Mouse (Mus musculus) hindbrain, postnatal 0 days (tissue): ENCODE measurements around the gene Gnaz. TPM values are rescaled to one million over a fixed set of nuclear protein-coding genes. Genes with fewer than 3 reads are reported as not detected.

Source experiments
- ATAC-seq: fragments of 200-750 bp; cut with Nextera tagmentation; 2 replicates; pipeline ENCODE4 v1.8.0; 2017; ENCODE audit warnings: mild to moderate bottlenecking, moderate TSS enrichment, moderate library complexity
- DNase-seq: peaks from one replicate; pipeline ENCODE4 v3.0.0-alpha.2; 2015; ENCODE audit warnings: low spot score
- H3K27ac ChIP-seq: fragments of 300-500 bp; sonication (generic); 2 replicates; pipeline ENCODE4 v1.5.1; 2014; ENCODE audit warnings: mild to moderate bottlenecking
- H3K27me3 ChIP-seq: fragments of 300-500 bp; sonication (generic); 2 replicates; pipeline ENCODE4 v1.6.1; 2014; ENCODE audit warnings: low read length, mixed read lengths; ENCODE audit not compliant: insufficient read depth
- H3K36me3 ChIP-seq: fragments of 300-500 bp; sonication (generic); 2 replicates; pipeline ENCODE4 v1.6.1; 2014; ENCODE audit warnings: low read length, mixed read lengths; ENCODE audit not compliant: insufficient read depth
- H3K4me1 ChIP-seq: fragments of 300-500 bp; sonication (generic); 2 replicates; pipeline ENCODE4 v1.6.1; 2014; ENCODE audit warnings: antibody characterized with exemption, low read length, mixed read lengths; ENCODE audit not compliant: insufficient read depth
- H3K4me2 ChIP-seq: fragments of 300-500 bp; sonication (generic); 2 replicates; pipeline ENCODE4 v1.6.1; 2014; ENCODE audit warnings: low read depth, mild to moderate bottlenecking, low read length, moderate library complexity, mixed read lengths
- H3K4me3 ChIP-seq: fragments of 300-500 bp; sonication (generic); 2 replicates; pipeline ENCODE4 v1.5.1; 2014; ENCODE audit warnings: low read length
- H3K9ac ChIP-seq: fragments of 300-500 bp; sonication (generic); replicated peaks from 2 replicates; pipeline ENCODE4 v1.6.1; 2014; ENCODE audit warnings: mild to moderate bottlenecking, low read length, moderate library complexity, mixed read lengths
- H3K9me3 ChIP-seq: fragments of 300-500 bp; sonication (generic); 2 replicates; pipeline ENCODE4 v1.6.1; 2016; ENCODE audit warnings: low read length, mixed read lengths
- CTCF ChIP-seq: IDR thresholded peaks from 2 replicates; pipeline ENCODE4 v1.5.1; 2016; ENCODE audit warnings: antibody characterized with exemption, control low read depth, low read depth
- WGBS: fragments of 180-500 bp; shearing (Covaris S2); extraction: QIAGEN DNeasy Blood & Tissue Kit; methylation state at CpG from one replicate; pipeline ENCODE4 v1.1.7; 2014; 5-methylcytosine and 5-hydroxymethylcytosine counted together
- polyA plus RNA-seq: library from polyadenylated mRNA; unstranded; fragments of >200 nt; fragmentation: Nextera tagmentation; extraction: Ambion mirVana; gene quantifications from 2 replicates; pipeline ENCODE4 v1.2.1, GENCODE M21; 2015
- total RNA-seq: library from RNA; depleted of rRNA; stranded (reverse); fragments of >200 nt; gene quantifications from 2 replicates; pipeline ENCODE4 v1.2.3, GENCODE M21; 2014

The Gnaz gene
- total and polyA plus RNA-seq, 2 experiments from 2014 or later = 99.9 to 166 TPM

- ATAC-seq = 0 out of 2 replicates have a peak, but pooled peaks have one; percentile 45
- 2% methylated on average over 11 of the region's 11 CpGs for WGBS
- H3K4me3 ChIP-seq = no peak overlapping the region
- no peaks in the 10 kb centered on the region for H3K27me3 ChIP-seq
- no peaks in the 10 kb centered on the region for H3K9me3 ChIP-seq
- H3K36me3 ChIP-seq = no peaks in the 10 kb centered on the region
- DNase-seq = peak; percentile 89
- H3K4me2 ChIP-seq = peak overlapping the region; percentile 81
- H3K27ac ChIP-seq = no peak overlapping the region
- peak; percentile 82 for TF ChIP-seq CTCF
- no peak overlapping the region for H3K9ac ChIP-seq
- H3K4me1 ChIP-seq = peaks cover 43% of the 10 kb centered on the region
Observed at GRCm38 (mm10) chr10:75059396-75059795, 92.4 kb downstream of the Gnaz start.

DNA sequence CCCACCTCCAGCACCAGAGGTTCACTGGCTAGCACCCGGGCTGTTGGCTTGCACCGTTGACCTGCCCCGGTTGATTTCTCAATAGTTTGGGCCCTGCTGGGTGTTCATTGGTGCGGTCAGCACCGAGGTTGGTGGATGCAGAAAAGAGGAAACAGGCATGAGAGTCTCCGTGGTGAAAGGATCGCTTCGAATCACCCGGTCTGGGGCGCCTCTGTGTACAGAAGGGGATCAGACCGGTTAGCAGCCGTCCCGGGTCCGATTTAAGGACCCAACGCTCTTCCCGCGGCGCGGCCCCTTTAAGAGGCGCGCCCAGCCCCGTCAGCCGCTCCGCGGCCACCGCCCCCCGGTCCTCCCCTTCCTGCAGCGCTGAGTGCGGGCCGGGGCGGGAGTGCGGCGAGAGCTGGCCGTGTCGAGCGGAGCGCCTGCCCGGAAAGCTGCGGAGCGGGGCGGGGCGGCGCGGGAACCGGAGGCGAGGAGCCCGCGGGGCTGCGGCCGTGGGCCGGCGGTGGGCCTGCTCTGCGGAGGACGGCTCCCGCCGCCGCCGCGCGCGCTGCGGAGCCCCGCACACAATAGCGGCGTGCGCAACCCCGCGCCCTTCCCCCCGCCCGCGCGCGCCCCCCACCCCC lies 93.4 kb downstream of the Gnaz start, which contains the start of gene Bcr:
Gene Bcr (plus strand): TSS at position 376 of the 626 bp plus-strand sequence.
- H3K4me1 ChIP-seq = peaks cover 46% of the 10 kb centered on the region

GRCm38 (mm10) chr10:75060843-75061235 lies 93.9 kb downstream of the Gnaz start:
- TF ChIP-seq CTCF = no peak
- H3K4me1 ChIP-seq = peaks cover 48% of the 10 kb centered on the region

More for the DNA sequence above, 93.4 kb downstream of the Gnaz start, which contains the start of gene Bcr:
- no peaks in the 10 kb centered on the region for H3K27me3 ChIP-seq
- DNase-seq (peak; percentile 87), ATAC-seq (peak; percentile 82)
- H3K4me3 ChIP-seq = peak within 1 kb of the TSS; percentile 87
- H3K4me2 ChIP-seq = peak within 1 kb of the TSS; percentile 81
- peak within 1 kb of the TSS; percentile 85 for H3K27ac ChIP-seq
- H3K9me3 ChIP-seq = no peaks in the 10 kb centered on the region
- H3K36me3 ChIP-seq = no peaks in the 10 kb centered on the region
- no peak for TF ChIP-seq CTCF
- H3K9ac ChIP-seq = peak within 1 kb of the TSS; percentile 77
- under 1% methylated on average over 65 of the region's 73 CpGs for WGBS

DNA sequence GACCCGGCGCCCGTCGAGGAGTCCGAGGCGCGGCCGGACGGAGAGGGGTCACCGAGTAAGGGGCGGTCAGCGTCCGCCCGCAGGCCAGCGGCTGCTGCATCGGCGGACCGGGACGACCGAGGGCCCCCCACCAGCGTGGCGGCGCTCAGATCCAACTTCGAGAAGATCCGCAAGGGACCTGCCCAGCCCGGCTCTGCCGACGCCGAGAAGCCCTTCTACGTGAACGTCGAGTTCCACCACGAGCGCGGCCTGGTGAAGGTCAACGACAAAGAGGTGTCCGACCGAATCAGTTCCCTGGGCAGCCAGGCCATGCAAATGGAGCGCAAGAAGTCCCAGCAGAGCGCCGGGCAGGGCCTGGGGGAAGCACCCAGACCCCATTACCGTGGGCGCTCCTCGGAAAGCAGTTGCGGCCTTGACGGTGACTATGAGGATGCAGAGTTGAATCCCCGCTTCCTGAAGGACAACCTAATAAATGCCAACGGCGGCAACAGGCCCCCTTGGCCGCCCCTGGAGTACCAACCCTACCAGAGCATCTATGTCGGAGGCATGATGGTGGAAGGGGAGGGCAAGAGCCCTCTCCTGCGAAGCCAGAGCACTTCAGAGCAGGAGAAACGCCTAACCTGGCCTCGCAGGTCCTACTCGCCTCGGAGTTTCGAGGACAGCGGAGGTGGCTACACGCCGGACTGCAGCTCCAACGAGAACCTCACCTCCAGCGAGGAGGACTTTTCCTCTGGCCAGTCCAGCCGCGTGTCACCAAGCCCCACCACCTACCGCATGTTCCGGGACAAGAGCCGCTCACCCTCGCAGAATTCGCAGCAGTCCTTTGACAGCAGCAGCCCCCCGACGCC lies 94.6 kb downstream of the Gnaz start:
- H3K4me3 ChIP-seq = peak overlapping the region; percentile 87
- WGBS = 3% methylated on average over 67 of the region's 71 CpGs
- peaks cover 48% of the 10 kb centered on the region for H3K4me1 ChIP-seq
- H3K9ac ChIP-seq = peak overlapping the region; percentile 77
- TF ChIP-seq CTCF = no peak
- DNase-seq (peak; percentile 46), ATAC-seq (no peak)
- H3K9me3 ChIP-seq = no peaks in the 10 kb centered on the region
- H3K4me2 ChIP-seq = peak overlapping the region; percentile 81
- H3K27me3 ChIP-seq = no peaks in the 10 kb centered on the region
- H3K27ac ChIP-seq = peak overlapping the region; percentile 85
- H3K36me3 ChIP-seq = no peaks in the 10 kb centered on the region

More at GRCm38 (mm10) chr10:75060843-75061235, 93.9 kb downstream of the Gnaz start:
- peak overlapping the region; percentile 77 for H3K9ac ChIP-seq
- DNase-seq = no peak
- no peaks in the 10 kb centered on the region for H3K36me3 ChIP-seq
- under 1% methylated on average over 36 of the region's 48 CpGs for WGBS
- H3K27ac ChIP-seq = peak overlapping the region; percentile 85
- peak; percentile 13 for ATAC-seq
- peak overlapping the region; percentile 87 for H3K4me3 ChIP-seq
- H3K27me3 ChIP-seq = no peaks in the 10 kb centered on the region
- no peaks in the 10 kb centered on the region for H3K9me3 ChIP-seq
- H3K4me2 ChIP-seq = peak overlapping the region; percentile 81

- H3K4me3 ChIP-seq = peak overlapping the region; percentile 87
- DNase-seq = peak; percentile 44
- no peak overlapping the region for H3K27ac ChIP-seq
- peak overlapping the region; percentile 81 for H3K4me2 ChIP-seq
- H3K4me1 ChIP-seq = peaks cover 52% of the 10 kb centered on the region
- TF ChIP-seq CTCF = no peak
- no peaks in the 10 kb centered on the region for H3K27me3 ChIP-seq
- no peaks in the 10 kb centered on the region for H3K36me3 ChIP-seq
- WGBS = 11% methylated on average over 6 of the region's 6 CpGs
- peak overlapping the region; percentile 77 for H3K9ac ChIP-seq
- H3K9me3 ChIP-seq = no peaks in the 10 kb centered on the region
- no peak for ATAC-seq
Observed at GRCm38 (mm10) chr10:75062189-75062561, 95.2 kb downstream of the Gnaz start.

DNA sequence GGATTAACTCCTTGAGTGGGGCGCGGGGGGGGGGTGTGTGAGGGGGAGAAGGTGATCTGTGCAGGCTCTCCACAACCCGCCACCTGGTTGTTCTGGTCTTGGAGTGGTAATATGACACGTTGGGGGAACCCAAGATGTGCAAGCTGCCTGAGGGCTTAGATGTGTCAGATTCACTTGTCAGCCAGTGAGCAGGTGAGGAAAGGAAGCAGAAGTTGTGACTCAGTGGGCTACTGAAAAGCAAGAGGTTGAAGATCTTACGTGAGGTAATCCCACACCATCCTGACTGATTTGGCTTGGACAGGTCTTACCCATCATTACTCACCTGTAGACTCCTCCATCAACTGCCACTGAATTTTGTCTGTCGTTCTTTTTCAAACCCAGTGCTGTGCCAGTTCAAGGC lies 95.6 kb downstream of the Gnaz start:
- ATAC-seq = no peak
- DNase-seq = no peak
- Histone ChIP-seq H3K4me3 (peak overlapping the region; percentile 87), H3K4me1 (peaks cover 55% of the 10 kb centered on the region), H3K9me3 (no peaks in the 10 kb centered on the region), H3K36me3 (no peaks in the 10 kb centered on the region), H3K27ac (no peak overlapping the region), H3K27me3 (no peaks in the 10 kb centered on the region), H3K4me2 (peak overlapping the region; percentile 81), H3K9ac (peak overlapping the region; percentile 77; the same call in 1 of the 2 replicates)
- TF ChIP-seq CTCF = no peak
- 48% methylated on average over 6 of the region's 6 CpGs for WGBS
